Mouse (Mus musculus): ENCODE measurements around the gene Myh3.
"Not testable (repeated sequence)": the region's sequence is repeated elsewhere in the genome, so short reads cannot be mapped to it uniquely, and the experiment has no call there.

Myh3 gene

GRCm38 (mm10) chr11:67077435-67077834 lies 665 bp upstream of the Myh3 start:
- DNase-seq (ENCODE audit: low read depth, low spot score) = no peak

- DNase-seq (ENCODE audit: low read depth, low spot score) = no peak
Observed at GRCm38 (mm10) chr11:67078888-67079287, 788 bp downstream of the Myh3 start.

GRCm38 (mm10) chr11:67079740-67080139 lies 1.6 kb downstream of the Myh3 start:
- DNase-seq (ENCODE audit: low read depth, low spot score) = no peak

- peak; percentile 80 for DNase-seq (ENCODE audit: low read depth, low spot score)
Observed at GRCm38 (mm10) chr11:67080168-67080567, 2.1 kb downstream of the Myh3 start.

- DNase-seq (ENCODE audit: low read depth, low spot score) = peak; percentile 87
Observed at GRCm38 (mm10) chr11:67081125-67081649, 3.1 kb downstream of the Myh3 start.

- no peak for DNase-seq (ENCODE audit: low read depth, low spot score)
Observed at GRCm38 (mm10) chr11:67082188-67082587, 4.1 kb downstream of the Myh3 start.

- no peak for DNase-seq (ENCODE audit: low read depth, low spot score)
Observed at GRCm38 (mm10) chr11:67082793-67083192, 4.7 kb downstream of the Myh3 start.

- DNase-seq (ENCODE audit: low read depth, low spot score) = no peak
Observed at GRCm38 (mm10) chr11:67083239-67083638, 5.1 kb downstream of the Myh3 start.

- DNase-seq (ENCODE audit: low read depth, low spot score) = no peak
Observed at GRCm38 (mm10) chr11:67083712-67084340, 5.7 kb downstream of the Myh3 start.

- peak; percentile 87 for DNase-seq (ENCODE audit: low read depth, low spot score)
Observed at GRCm38 (mm10) chr11:67085489-67085888, 7.4 kb downstream of the Myh3 start.

- no peak for DNase-seq (ENCODE audit: low read depth, low spot score)
Observed at GRCm38 (mm10) chr11:67086467-67087164, 8.5 kb downstream of the Myh3 start.

- no peak for DNase-seq (ENCODE audit: low read depth, low spot score)
Observed at GRCm38 (mm10) chr11:67087225-67087624, 9.1 kb downstream of the Myh3 start.

- DNase-seq (ENCODE audit: low read depth, low spot score) = not testable (repeated sequence)
Observed at GRCm38 (mm10) chr11:67092354-67092753, 14.3 kb downstream of the Myh3 start.

- no peak for DNase-seq (ENCODE audit: low read depth, low spot score)
Observed at GRCm38 (mm10) chr11:67093201-67093600, 15.1 kb downstream of the Myh3 start.

- DNase-seq (ENCODE audit: low read depth, low spot score) = no peak
Observed at GRCm38 (mm10) chr11:67093652-67094051, 15.6 kb downstream of the Myh3 start.

GRCm38 (mm10) chr11:67094470-67094869 lies 16.4 kb downstream of the Myh3 start:
- no peak for DNase-seq (ENCODE audit: low read depth, low spot score)

GRCm38 (mm10) chr11:67097709-67098108 lies 19.6 kb downstream of the Myh3 start:
- no peak for DNase-seq (ENCODE audit: low read depth, low spot score)

GRCm38 (mm10) chr11:67098427-67098826 lies 20.3 kb downstream of the Myh3 start:
- DNase-seq (ENCODE audit: low read depth, low spot score) = no peak

- DNase-seq (ENCODE audit: low read depth, low spot score) = no peak
Observed at GRCm38 (mm10) chr11:67099241-67099640, 21.1 kb downstream of the Myh3 start.

GRCm38 (mm10) chr11:67100169-67100568 lies 22.1 kb downstream of the Myh3 start:
- no peak for DNase-seq (ENCODE audit: low read depth, low spot score)

GRCm38 (mm10) chr11:67101713-67102112 lies 23.6 kb downstream of the Myh3 start:
- DNase-seq (ENCODE audit: low read depth, low spot score) = no peak

- no peak for DNase-seq (ENCODE audit: low read depth, low spot score)
Observed at GRCm38 (mm10) chr11:67103256-67103655, 25.2 kb downstream of the Myh3 start.

- DNase-seq (ENCODE audit: low read depth, low spot score) = no peak
Observed at GRCm38 (mm10) chr11:67104242-67104641, 26.1 kb downstream of the Myh3 start.
